Comparison of ENCODE assay signal across 22 mouse cellular contexts in genomic region chr11:87432447-87432846, GRCm38 (mm10). TPM values are rescaled to one million over a fixed set of nuclear protein-coding genes. Genes with fewer than 3 reads are reported as not detected.
DNase-seq lines count a peak whose midpoint lies in the region; ATAC-seq and TF ChIP-seq lines count a peak whose summit lies in the region.
"Had no signal": no experiment of that assay in that cellular context is flagged by ENCODE, and none has a peak within 500 bp of the region (broad histone marks: within the 10 kb centered on the region; RNA-seq: fewer than 3 reads in every experiment).

No protein-coding gene starts in this region.

- H3K27me3 ChIP-seq in CH12.LX (replicated peaks) (no peaks in the 10 kb centered on the region), MEL (ENCODE audit: control insufficient read depth in 1 of 2, insufficient read depth in 2 of 2, low read length in 2 of 2) (no peaks in the 10 kb centered on the region)
- H3K27me3 ChIP-seq: Patski had no signal

- no peak overlapping the region for H3K4me3 ChIP-seq in CH12.LX (replicated peaks in 1 of 3; ENCODE audit: low read depth in 2 of 3, low read length in 2 of 3, poor library complexity in 1 of 3)
- H3K4me3 ChIP-seq in MEL (ENCODE audit: control insufficient read depth in 1 of 2, insufficient read depth in 1 of 2, low read depth in 2 of 2, low read length in 2 of 2), result no peak overlapping the region

- dilution Hi-C loops in CH12.LX (cut with MboI; ENCODE audit: extremely low pct_ligation_motif_present, extremely low pct_unique_long_range_greater_than_20kb, low sequenced_read_pairs), result no loop called here

- H3K27ac ChIP-seq in CH12.LX (ENCODE audit: insufficient read depth, low read depth) (no peak overlapping the region), MEL (ENCODE audit: control insufficient read depth, low read depth, low read length) (no peak overlapping the region)

- in situ Hi-C loops in CH12.LX (cut with MboI; ENCODE audit: low pct_ligation_motif_present, low pct_unique_long_range_greater_than_20kb, low sequenced_read_pairs), result loop anchor here (5.0 kb wide), 1 partner anchor 90 kb away; no protein-coding TSS in a partner anchor

- H3K4me1 ChIP-seq in CH12.LX (ENCODE audit: control insufficient read depth in 1 of 2, insufficient read depth in 2 of 2) (peaks cover 3 to 46% of the 10 kb centered on the region in 2 experiments; a peak in 3 of 4 replicates), MEL (ENCODE audit: control insufficient read depth in 1 of 2, insufficient read depth in 2 of 2, low read length in 2 of 2) (peaks cover 19 to 27% of the 10 kb centered on the region in 2 experiments)

- DNase-seq in CH12.LX (ENCODE audit: extremely low read depth), result no peak
- peak; percentile 49 for DNase-seq in MEL (ENCODE audit: low read depth, low spot score)
- no peak for DNase-seq in liver
- DNase-seq: adrenal gland, adult 2 months; adrenal gland, adult 8-10 months; adrenal gland, postnatal 10 days; adrenal gland, postnatal 14 days; adrenal gland, postnatal 25 days; adrenal gland, postnatal 36 days; B cell, adult 2 months; cerebellum, adult 11 months; cerebellum, adult 11-12 months; cerebellum, adult 18-20 months; cerebellum, adult 2 months; cerebellum, adult 8-10 months; cerebellum, adult 9-10 months had no signal

- TF ChIP-seq CTCF in CH12.LX (conservative IDR thresholded peaks at IDR 0.05 in 1 of 2, IDR thresholded peaks at IDR 0.05 in 1 of 2; ENCODE audit: low read depth in 2 of 2, low read length in 2 of 2), result no peak
- TF ChIP-seq CTCF in MEL (IDR thresholded peaks at IDR 0.05 in 2 of 3, conservative IDR thresholded peaks at IDR 0.05 in 1 of 3; ENCODE audit: control insufficient read depth in 1 of 3, insufficient read depth in 1 of 3, low read depth in 2 of 3, low read length in 3 of 3, poor library complexity in 1 of 3, severe bottlenecking in 1 of 3), result no peak

- no peak overlapping the region for H3K9ac ChIP-seq in CH12.LX (ENCODE audit: insufficient read depth, low read depth)
- 0 out of 2 replicates have a peak overlapping the region, but pooled peaks have one; percentile 31 for H3K9ac ChIP-seq in MEL (ENCODE audit: control insufficient read depth, low read depth, low read length, poor library complexity, severe bottlenecking)

- H3K9me3 ChIP-seq in CH12.LX (replicated peaks; ENCODE audit: low read length) (no peaks in the 10 kb centered on the region), MEL (replicated peaks; ENCODE audit: insufficient read depth, low read length) (no peaks in the 10 kb centered on the region)
- H3K9me3 ChIP-seq: G1E had no signal

- TF ChIP-seq EP300 in CH12.LX (IDR thresholded peaks at IDR 0.05; ENCODE audit: low read length) (no peak), MEL (IDR thresholded peaks at IDR 0.05; ENCODE audit: low read depth in 1 of 2, low read length in 2 of 2) (no peak)

- no peaks in the 10 kb centered on the region for H3K79me2 ChIP-seq in CH12.LX (replicated peaks; ENCODE audit: control insufficient read depth, extremely low read depth, insufficient read depth, poor library complexity, severe bottlenecking)
- H3K79me2 ChIP-seq in MEL (ENCODE audit: control insufficient read depth, insufficient read depth, low read length, poor library complexity), result no peaks in the 10 kb centered on the region

- TF ChIP-seq RAD21 in CH12.LX (IDR thresholded peaks at IDR 0.05; ENCODE audit: low read depth, low read length), result no peak
- TF ChIP-seq RAD21 in MEL (IDR thresholded peaks at IDR 0.05; ENCODE audit: low read depth, low read length), result no peak

- TF ChIP-seq POLR2A in CH12.LX (IDR thresholded peaks at IDR 0.05; ENCODE audit: low read depth, low read length) (no peak), MEL (IDR thresholded peaks at IDR 0.05; ENCODE audit: control insufficient read depth in 1 of 2, insufficient read depth in 1 of 2, low read depth in 1 of 2, low read length in 2 of 2, poor library complexity in 1 of 2) (no peak)

- no peak overlapping the region for H3K4me2 ChIP-seq in CH12.LX (ENCODE audit: insufficient read depth, low read depth, poor library complexity, severe bottlenecking)

- no peaks in the 10 kb centered on the region for H3K36me3 ChIP-seq in CH12.LX (replicated peaks in 1 of 2; ENCODE audit: control insufficient read depth in 1 of 2, insufficient read depth in 1 of 2, low read length in 1 of 2)
- peaks cover 0 to 41% of the 10 kb centered on the region in 2 experiments; a peak in 2 of 4 replicates for H3K36me3 ChIP-seq in MEL (ENCODE audit: control insufficient read depth in 1 of 2, insufficient read depth in 2 of 2, low read length in 2 of 2)
- H3K36me3 ChIP-seq: G1E had no signal

- no peak for ATAC-seq in cerebellum, adult (ENCODE audit: insufficient number of reproducible peaks, low FRiP score, low TSS enrichment)
- ATAC-seq: activated CD4-positive, CD25-positive, alpha-beta regulatory T cell, adult 4 months; CD4-positive, CD25-positive, alpha-beta regulatory T cell, adult 4 months; Patski had no signal

TF ChIP-seq in CH12.LX, 34 proteins besides CTCF, POLR2A, EP300 and RAD21:
- TF ChIP-seq TBP (conservative IDR thresholded peaks at IDR 0.05; ENCODE audit: low read depth, low read length) (peak; percentile 95), E2F4 (IDR thresholded peaks at IDR 0.05; ENCODE audit: insufficient replicate concordance, low read depth, low read length) (no peak)

TF ChIP-seq in MEL, 35 proteins besides CTCF, POLR2A, EP300 and RAD21:
- peak; percentile 97 for TF ChIP-seq TBP (IDR thresholded peaks at IDR 0.05; ENCODE audit: low read depth, low read length)
- TF ChIP-seq TAL1 (IDR thresholded peaks at IDR 0.05; ENCODE audit: low read length), result no peak
- TF ChIP-seq NRF1 (IDR thresholded peaks at IDR 0.05; ENCODE audit: insufficient read depth, low read depth, low read length, poor library complexity, severe bottlenecking), result no peak

RNA-seq across cellular contexts. Expression of gene Tex14, which starts 27.6 kb away (rescaled TPM):
- total RNA-seq in CH12.LX (2012; rRNA removed), result 1.4 and 1.5 TPM in 2 replicates
- 1.4 and 2.1 TPM in 2 replicates for total RNA-seq in CH12.LX (2014; rRNA removed)
- polyA plus RNA-seq in CH12.LX (2012; ENCODE audit: insufficient read length, low read depth), result 1.3 and 1.6 TPM in 2 replicates
- total RNA-seq in MEL (2012; rRNA removed), result 0.23 and 0.42 TPM in 2 replicates
- under 1 TPM in 1 of 2 experiments, not detected in 1; 0.42 TPM for polyA plus RNA-seq in MEL (2012; ENCODE audit: insufficient read depth in 1 of 2, insufficient read length in 2 of 2, low read depth in 1 of 2, low replicate concordance in 2 of 2, missing spikeins in 1 of 2)
- polyA plus RNA-seq: C2C12, G1E had no signal

RNA-seq across cellular contexts. Expression of gene Rad51c, which starts 27.7 kb away (rescaled TPM):
- total RNA-seq in CH12.LX (2012; rRNA removed) (5.3 and 6.8 TPM in 2 replicates), CH12.LX (2014; rRNA removed) (5.6 and 6.3 TPM in 2 replicates), MEL (2012; rRNA removed) (1.5 and 2.5 TPM in 2 replicates)
- polyA plus RNA-seq in CH12.LX (2012; ENCODE audit: insufficient read length, low read depth) (4.8 and 6.1 TPM in 2 replicates), MEL (2012; ENCODE audit: insufficient read depth in 1 of 2, insufficient read length in 2 of 2, low read depth in 1 of 2, low replicate concordance in 2 of 2, missing spikeins in 1 of 2) (1 to 10 TPM in 1 of 2 experiments, not detected in 1; 1.9 TPM)

Comparison
In these comparisons a context has a peak if more than half of its experiments do, and no peak if none do; other contexts are left out.
1. Of the 35 proteins assayed by ChIP-seq in both MEL and CH12.LX: peak only in MEL: none; only in CH12.LX: none; in both: TBP; in neither: 34.